Mouse (Mus musculus): ENCODE data around the gene Zmiz2. TPM values are rescaled to one million over a fixed set of nuclear protein-coding genes. Genes with fewer than 3 reads are reported as not detected.

Zmiz2 gene
- polyA plus RNA-seq, 2 experiments = 12.4 to 34.1 TPM

GRCm38 (mm10) chr11:6371376-6372155 lies 17.3 kb upstream of the Zmiz2 start:
- no peak overlapping the region for H3K4me3 ChIP-seq (replicated peaks; ENCODE audit: low read length)
- H3K27me3 ChIP-seq (ENCODE audit: control insufficient read depth, insufficient read depth, low read length) = no peaks in the 10 kb centered on the region
- no peak for DNase-seq (ENCODE audit: low spot score)
- H3K4me1 ChIP-seq (ENCODE audit: control insufficient read depth, insufficient read depth, low read length) = no peaks in the 10 kb centered on the region
- no peaks in the 10 kb centered on the region for H3K9me3 ChIP-seq (ENCODE audit: control insufficient read depth, low read length)
- WGBS = 87% methylated on average over 11 of the region's 11 CpGs
- no peaks in the 10 kb centered on the region for H3K36me3 ChIP-seq (ENCODE audit: control insufficient read depth, insufficient read depth, low read length)
- no peak overlapping the region for H3K4me2 ChIP-seq (replicated peaks; ENCODE audit: low read depth, low read length, severe bottlenecking)
- no peak for TF ChIP-seq POLR2A (IDR thresholded peaks at IDR 0.05; ENCODE audit: borderline replicate concordance, extremely low read depth, insufficient read depth, insufficient read length)
- ATAC-seq (ENCODE audit: low FRiP score, low read depth) = no peak
- no peak overlapping the region for H3K27ac ChIP-seq (replicated peaks; ENCODE audit: low read depth, low read length)
- no peak overlapping the region for H3K9ac ChIP-seq (ENCODE audit: low read depth, low read length, severe bottlenecking)

GRCm38 (mm10) chr11:6372784-6373183 lies 16.1 kb upstream of the Zmiz2 start:
- Histone ChIP-seq H3K9ac (ENCODE audit: low read depth, low read length, severe bottlenecking) (no peak overlapping the region), H3K4me1 (ENCODE audit: control insufficient read depth, insufficient read depth, low read length) (no peaks in the 10 kb centered on the region), H3K27ac (replicated peaks; ENCODE audit: low read depth, low read length) (no peak overlapping the region), H3K36me3 (ENCODE audit: control insufficient read depth, insufficient read depth, low read length) (no peaks in the 10 kb centered on the region), H3K9me3 (ENCODE audit: control insufficient read depth, low read length) (no peaks in the 10 kb centered on the region), H3K4me2 (replicated peaks; ENCODE audit: low read depth, low read length, severe bottlenecking) (no peak overlapping the region), H3K4me3 (replicated peaks; ENCODE audit: low read length) (no peak overlapping the region), H3K27me3 (ENCODE audit: control insufficient read depth, insufficient read depth, low read length) (no peaks in the 10 kb centered on the region)
- TF ChIP-seq POLR2A (IDR thresholded peaks at IDR 0.05; ENCODE audit: borderline replicate concordance, extremely low read depth, insufficient read depth, insufficient read length) = no peak
- ATAC-seq (ENCODE audit: low FRiP score, low read depth) (no peak), DNase-seq (ENCODE audit: low spot score) (no peak)
- WGBS = 90% methylated on average over 9 of the region's 9 CpGs

- DNase-seq (ENCODE audit: low spot score) (no peak), ATAC-seq (ENCODE audit: low FRiP score, low read depth) (no peak)
- TF ChIP-seq POLR2A (IDR thresholded peaks at IDR 0.05; ENCODE audit: borderline replicate concordance, extremely low read depth, insufficient read depth, insufficient read length) = no peak
- Histone ChIP-seq H3K9ac (ENCODE audit: low read depth, low read length, severe bottlenecking) (no peak overlapping the region), H3K4me3 (replicated peaks; ENCODE audit: low read length) (no peak overlapping the region), H3K9me3 (ENCODE audit: control insufficient read depth, low read length) (no peaks in the 10 kb centered on the region), H3K27me3 (ENCODE audit: control insufficient read depth, insufficient read depth, low read length) (no peaks in the 10 kb centered on the region), H3K27ac (replicated peaks; ENCODE audit: low read depth, low read length) (no peak overlapping the region), H3K36me3 (ENCODE audit: control insufficient read depth, insufficient read depth, low read length) (no peaks in the 10 kb centered on the region), H3K4me2 (replicated peaks; ENCODE audit: low read depth, low read length, severe bottlenecking) (no peak overlapping the region), H3K4me1 (ENCODE audit: control insufficient read depth, insufficient read depth, low read length) (no peaks in the 10 kb centered on the region)
- 77% methylated on average over 6 of the region's 6 CpGs for WGBS
Measured at GRCm38 (mm10) chr11:6380916-6381315, 8.0 kb upstream of the Zmiz2 start.

GRCm38 (mm10) chr11:6388126-6388725 lies 648 bp upstream of the Zmiz2 start:
- Histone ChIP-seq H3K36me3 (ENCODE audit: control insufficient read depth, insufficient read depth, low read length) (peaks cover 10% of the 10 kb centered on the region), H3K27me3 (ENCODE audit: control insufficient read depth, insufficient read depth, low read length) (no peaks in the 10 kb centered on the region), H3K9me3 (ENCODE audit: control insufficient read depth, low read length) (no peaks in the 10 kb centered on the region), H3K9ac (ENCODE audit: low read depth, low read length, severe bottlenecking) (no peak overlapping the region), H3K4me2 (replicated peaks; ENCODE audit: low read depth, low read length, severe bottlenecking) (no peak overlapping the region), H3K4me3 (replicated peaks; ENCODE audit: low read length) (no peak overlapping the region), H3K27ac (replicated peaks; ENCODE audit: low read depth, low read length) (peak overlapping the region; percentile 86), H3K4me1 (ENCODE audit: control insufficient read depth, insufficient read depth, low read length) (0 out of 2 replicates have a peak, but pooled peaks cover 7% of the 10 kb centered on the region)
- ATAC-seq (ENCODE audit: low FRiP score, low read depth) (no peak), DNase-seq (ENCODE audit: low spot score) (no peak)
- 92% methylated on average over 6 of the region's 6 CpGs for WGBS
- TF ChIP-seq POLR2A (IDR thresholded peaks at IDR 0.05; ENCODE audit: borderline replicate concordance, extremely low read depth, insufficient read depth, insufficient read length) = no peak

- ATAC-seq (ENCODE audit: low FRiP score, low read depth) (0 out of 2 replicates have a peak, but pooled peaks have one; percentile 5), DNase-seq (ENCODE audit: low spot score) (no peak)
- Histone ChIP-seq H3K4me3 (replicated peaks; ENCODE audit: low read length) (peak overlapping the region; percentile 81), H3K9me3 (ENCODE audit: control insufficient read depth, low read length) (no peaks in the 10 kb centered on the region), H3K4me1 (ENCODE audit: control insufficient read depth, insufficient read depth, low read length) (0 out of 2 replicates have a peak, but pooled peaks cover 7% of the 10 kb centered on the region), H3K9ac (ENCODE audit: low read depth, low read length, severe bottlenecking) (peak overlapping the region; percentile 75), H3K27me3 (ENCODE audit: control insufficient read depth, insufficient read depth, low read length) (no peaks in the 10 kb centered on the region), H3K27ac (replicated peaks; ENCODE audit: low read depth, low read length) (no peak overlapping the region), H3K4me2 (replicated peaks; ENCODE audit: low read depth, low read length, severe bottlenecking) (peak overlapping the region; percentile 92), H3K36me3 (ENCODE audit: control insufficient read depth, insufficient read depth, low read length) (peaks cover 18% of the 10 kb centered on the region)
- TF ChIP-seq POLR2A (IDR thresholded peaks at IDR 0.05; ENCODE audit: borderline replicate concordance, extremely low read depth, insufficient read depth, insufficient read length) = no peak
- 0% methylated on average over 32 of the region's 43 CpGs for WGBS
Measured at GRCm38 (mm10) chr11:6389483-6389921, 628 bp downstream of the Zmiz2 start.
